Mouse (Mus musculus) heart, embryonic 16.5 days (tissue): ENCODE results near the gene Etv6. TPM values are rescaled to one million over a fixed set of nuclear protein-coding genes. Genes with fewer than 3 reads are reported as not detected.

Experiments
- ATAC-seq: fragments of 200-750 bp; cut with Nextera tagmentation; replicated peaks from 2 replicates; pipeline ENCODE4 v1.8.0; 2017; ENCODE audit warnings: moderate number of reproducible peaks; ENCODE audit not compliant: insufficient read depth, low FRiP score; ENCODE audit errors: extremely low read depth
- H3K27ac ChIP-seq: fragments of 300-500 bp; sonication (generic); 2 replicates; pipeline ENCODE4 v1.5.1; 2014; ENCODE audit warnings: mild to moderate bottlenecking, low read length, control low read depth, moderate library complexity
- H3K27me3 ChIP-seq: fragments of 300-500 bp; sonication (generic); 2 replicates; pipeline ENCODE4 v1.6.1; 2014; ENCODE audit warnings: low read length, mixed read lengths; ENCODE audit not compliant: control insufficient read depth, insufficient read depth
- H3K36me3 ChIP-seq: fragments of 300-500 bp; sonication (generic); 2 replicates; pipeline ENCODE4 v1.6.1; 2014; ENCODE audit not compliant: control insufficient read depth, insufficient read depth
- H3K4me1 ChIP-seq: fragments of 300-500 bp; sonication (generic); 2 replicates; pipeline ENCODE4 v1.6.1; 2014; ENCODE audit warnings: low read length, mixed read lengths; ENCODE audit not compliant: control insufficient read depth, insufficient read depth
- H3K4me2 ChIP-seq: fragments of 300-500 bp; sonication (generic); 2 replicates; pipeline ENCODE4 v1.6.1; 2014; ENCODE audit warnings: low read depth, mild to moderate bottlenecking, control low read depth, low read length
- H3K4me3 ChIP-seq: fragments of 300-500 bp; sonication (generic); 2 replicates; pipeline ENCODE4 v1.5.1; 2014; ENCODE audit warnings: mild to moderate bottlenecking, control low read depth, low read length
- H3K9ac ChIP-seq: fragments of 300-500 bp; sonication (generic); 2 replicates; pipeline ENCODE4 v1.6.1; 2014; ENCODE audit warnings: low read length, control low read depth
- H3K9me3 ChIP-seq: fragments of 300-500 bp; sonication (generic); replicated peaks from 2 replicates; pipeline ENCODE4 v1.6.1; 2016; ENCODE audit warnings: low read length; ENCODE audit not compliant: control insufficient read depth
- WGBS: fragments of 180-500 bp; shearing (Covaris S2); extraction: QIAGEN DNeasy Blood & Tissue Kit; methylation state at CpG from one replicate; pipeline ENCODE4 v1.1.7; 2014; 5-methylcytosine and 5-hydroxymethylcytosine counted together
- polyA plus RNA-seq: library from polyadenylated mRNA; unstranded; fragments of >200 nt; fragmentation: Nextera tagmentation; extraction: Ambion mirVana; gene quantifications from 2 replicates; pipeline ENCODE4 v1.2.1, GENCODE M21; 2015

Gene Etv6
- polyA plus RNA-seq, 1 experiment from 2014 or later, result 12.3 TPM

DNA sequence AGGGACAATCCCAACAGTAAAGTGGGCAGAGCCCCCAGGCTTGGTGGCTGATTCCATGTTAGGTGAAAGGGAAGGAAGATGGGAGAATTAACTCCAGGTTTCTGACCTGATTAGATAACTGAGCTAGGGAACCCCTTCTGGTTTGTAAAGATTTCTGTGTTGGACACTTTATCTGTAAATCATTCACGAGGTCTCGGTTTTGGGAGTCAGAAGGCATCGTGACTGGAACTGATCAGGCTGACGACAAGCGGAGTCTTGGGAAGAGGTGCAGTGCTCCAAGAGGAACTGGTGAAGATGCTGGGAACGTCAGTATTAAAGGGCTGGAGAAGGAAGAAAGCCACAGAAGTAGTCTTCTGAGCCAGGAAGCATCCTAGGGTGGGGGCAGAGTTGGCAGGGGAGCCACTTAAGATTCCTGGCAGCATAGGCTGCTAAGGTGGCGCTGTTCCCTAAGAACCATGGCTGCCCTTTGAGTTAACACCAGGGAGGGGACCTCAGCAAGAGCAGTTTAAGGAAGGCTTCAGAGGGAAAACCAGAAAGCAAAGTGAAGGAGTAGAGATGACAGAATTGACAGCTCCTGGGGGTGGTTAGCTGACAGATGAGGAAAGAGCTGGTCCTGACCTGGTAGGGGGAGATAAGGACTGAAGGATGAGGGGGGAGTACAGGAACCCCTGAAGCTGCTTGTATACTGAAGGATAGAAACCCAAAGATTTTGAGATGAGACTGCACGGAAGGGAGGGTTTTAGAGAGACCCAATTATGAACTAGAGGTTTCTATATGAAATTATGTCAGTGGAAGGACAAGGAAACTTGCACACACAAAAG, 191.1 kb downstream of the Etv6 start:
- Histone ChIP-seq H3K4me1 (peaks cover 9% of the 10 kb centered on the region; the same call in 1 of the 2 replicates), H3K27me3 (no peaks in the 10 kb centered on the region), H3K27ac (no peak overlapping the region), H3K4me2 (no peak overlapping the region), H3K9me3 (no peaks in the 10 kb centered on the region), H3K36me3 (peaks cover 8% of the 10 kb centered on the region; the same call in 1 of the 2 replicates), H3K9ac (no peak overlapping the region), H3K4me3 (no peak overlapping the region)
- no peak for ATAC-seq
- WGBS, result 60% methylated on average over 8 of the region's 8 CpGs

DNA sequence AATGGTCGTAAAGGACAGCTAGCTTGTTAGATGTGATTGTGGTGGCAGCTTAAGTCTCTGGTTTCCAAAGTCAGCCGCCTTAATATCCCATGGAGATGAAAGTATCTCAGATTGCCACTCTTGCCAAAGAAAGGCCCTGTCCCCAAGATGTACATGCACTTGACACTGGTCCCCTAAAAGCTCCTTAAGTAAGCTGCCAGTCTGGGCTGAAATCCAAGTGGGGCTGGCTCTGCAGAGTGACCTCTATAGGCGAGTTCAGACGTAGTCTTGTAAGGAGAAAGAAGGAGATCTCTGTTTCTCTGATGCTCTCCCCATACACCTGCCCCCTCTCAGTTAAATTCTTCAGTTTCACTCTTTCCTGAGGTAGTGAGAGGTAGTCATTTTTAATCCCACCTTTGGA, 200.8 kb downstream of the Etv6 start:
- no peak overlapping the region for H3K9ac ChIP-seq
- WGBS, result 63% methylated on average over 4 of the region's 4 CpGs
- peaks cover 20% of the 10 kb centered on the region; the same call in 1 of the 2 replicates for H3K36me3 ChIP-seq
- no peak overlapping the region for H3K27ac ChIP-seq
- H3K4me3 ChIP-seq, result no peak overlapping the region
- H3K4me1 ChIP-seq, result peaks cover 27% of the 10 kb centered on the region
- H3K9me3 ChIP-seq, result 0 out of 2 replicates have a peak, but pooled peaks cover 11% of the 10 kb centered on the region
- no peak overlapping the region for H3K4me2 ChIP-seq
- no peaks in the 10 kb centered on the region for H3K27me3 ChIP-seq
- ATAC-seq, result no peak

DNA sequence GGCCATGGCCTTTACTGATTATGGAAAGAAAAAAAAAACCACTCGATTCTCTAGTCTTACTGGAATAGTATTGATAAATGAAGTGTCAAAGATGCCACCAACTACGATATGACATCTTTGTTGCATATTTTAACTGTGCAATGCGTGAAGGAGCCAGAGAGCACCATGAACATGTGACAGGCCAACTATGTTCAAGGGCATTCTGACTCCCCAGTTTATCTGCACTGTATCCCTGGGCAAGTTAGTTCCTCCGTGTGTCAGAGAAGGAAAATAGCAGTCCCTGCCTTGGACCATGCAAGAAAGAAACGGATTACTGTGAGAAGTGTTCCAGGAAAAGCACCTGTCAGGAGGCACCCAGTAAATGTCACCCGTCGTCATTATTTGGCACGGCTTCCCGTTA, 203.0 kb downstream of the Etv6 start:
- H3K4me3 ChIP-seq, result no peak overlapping the region
- no peak overlapping the region for H3K9ac ChIP-seq
- H3K27ac ChIP-seq, result peak overlapping the region; percentile 64
- H3K36me3 ChIP-seq, result peaks cover 15% of the 10 kb centered on the region; the same call in 1 of the 2 replicates
- ATAC-seq, result no peak
- H3K4me1 ChIP-seq, result peaks cover 38% of the 10 kb centered on the region
- H3K4me2 ChIP-seq, result no peak overlapping the region
- no peaks in the 10 kb centered on the region for H3K27me3 ChIP-seq
- WGBS, result 50% methylated on average over 9 of the region's 9 CpGs
- 0 out of 2 replicates have a peak, but pooled peaks cover 11% of the 10 kb centered on the region for H3K9me3 ChIP-seq

DNA sequence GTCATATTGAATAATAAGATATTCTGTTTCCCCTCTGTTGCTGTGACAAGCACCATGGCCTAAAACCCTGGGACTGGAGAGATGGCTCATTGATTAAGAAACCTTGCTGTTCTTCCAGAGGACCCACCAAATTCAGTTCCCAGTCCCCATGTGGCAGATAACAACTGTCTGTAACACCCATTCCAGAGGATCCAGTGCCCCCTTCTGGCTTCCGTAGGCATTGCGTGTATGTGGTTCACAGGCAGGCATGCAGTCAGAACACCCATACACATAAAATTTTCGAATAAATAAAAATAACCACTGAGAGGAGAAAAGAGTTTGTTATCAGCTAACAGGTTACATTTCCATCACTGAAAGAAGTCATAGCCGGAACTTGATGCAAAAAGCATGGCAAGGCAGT, 205.5 kb downstream of the Etv6 start:
- Histone ChIP-seq H3K27me3 (no peaks in the 10 kb centered on the region), H3K4me1 (peaks cover 33% of the 10 kb centered on the region), H3K4me2 (no peak overlapping the region), H3K27ac (no peak overlapping the region), H3K9me3 (0 out of 2 replicates have a peak, but pooled peaks cover 11% of the 10 kb centered on the region), H3K4me3 (no peak overlapping the region), H3K9ac (no peak overlapping the region), H3K36me3 (peaks cover 14% of the 10 kb centered on the region; the same call in 1 of the 2 replicates)
- WGBS, result 98% methylated on average over 4 of the region's 4 CpGs
- no peak for ATAC-seq

DNA sequence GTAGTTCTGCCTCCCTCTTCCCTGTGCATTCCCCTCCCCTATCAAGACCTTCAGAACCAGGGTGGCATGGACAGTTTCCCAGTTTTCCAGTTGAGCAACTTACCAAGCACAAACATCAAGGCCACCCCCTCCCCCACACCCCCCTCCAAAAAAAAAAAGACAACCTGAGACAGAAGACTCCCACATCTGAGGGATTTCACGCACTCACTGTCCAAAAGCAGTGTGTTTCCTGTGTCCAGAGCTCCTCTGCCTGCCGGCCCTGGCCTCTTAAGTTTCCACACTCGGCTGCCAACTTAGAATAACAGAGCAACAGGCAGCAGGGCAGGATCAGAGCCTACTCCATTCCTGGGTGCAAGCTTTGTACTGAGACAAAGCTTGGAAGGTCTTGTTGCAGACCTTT, 207.6 kb downstream of the Etv6 start:
- peak overlapping the region; percentile 79 for H3K27ac ChIP-seq
- H3K4me3 ChIP-seq, result no peak overlapping the region
- H3K4me1 ChIP-seq, result peaks cover 31% of the 10 kb centered on the region
- ATAC-seq, result no peak; the same call in 1 of the 2 replicates
- peak overlapping the region; percentile 28; the same call in 1 of the 2 replicates for H3K9ac ChIP-seq
- 0 out of 2 replicates have a peak, but pooled peaks cover 11% of the 10 kb centered on the region for H3K9me3 ChIP-seq
- no peaks in the 10 kb centered on the region for H3K27me3 ChIP-seq
- 12% methylated on average over 3 of the region's 3 CpGs for WGBS
- H3K36me3 ChIP-seq, result peaks cover 14% of the 10 kb centered on the region; the same call in 1 of the 2 replicates
- 0 out of 2 replicates have a peak overlapping the region, but pooled peaks have one; percentile 1 for H3K4me2 ChIP-seq

DNA sequence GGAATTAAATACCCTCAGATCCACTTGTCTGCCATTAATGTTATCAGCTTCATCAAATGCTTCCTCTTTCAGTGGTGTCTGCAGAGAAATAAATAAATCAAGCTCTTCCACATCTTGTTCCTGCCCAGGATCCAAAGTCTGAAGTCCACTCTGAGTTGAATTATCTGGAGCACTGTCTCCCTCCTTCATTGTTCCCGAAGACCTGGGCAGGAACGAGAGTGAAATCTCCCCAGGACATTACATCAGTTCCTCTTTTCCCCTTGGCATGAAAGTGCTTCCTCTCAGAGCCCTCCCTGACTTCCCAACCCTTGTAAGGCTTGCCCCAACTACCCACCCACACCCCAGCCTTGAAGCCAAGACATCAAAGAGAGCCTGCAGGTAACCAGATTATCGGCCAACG, 208.0 kb downstream of the Etv6 start:
- Histone ChIP-seq H3K4me3 (no peak overlapping the region), H3K9ac (no peak overlapping the region), H3K4me1 (peaks cover 28% of the 10 kb centered on the region), H3K36me3 (peaks cover 14% of the 10 kb centered on the region; the same call in 1 of the 2 replicates), H3K4me2 (0 out of 2 replicates have a peak overlapping the region, but pooled peaks have one; percentile 1), H3K9me3 (0 out of 2 replicates have a peak, but pooled peaks cover 11% of the 10 kb centered on the region), H3K27ac (peak overlapping the region; percentile 79), H3K27me3 (no peaks in the 10 kb centered on the region)
- 80% methylated on average over 4 of the region's 4 CpGs for WGBS
- ATAC-seq, result 0 out of 2 replicates have a peak, but pooled peaks have one; percentile 20

DNA sequence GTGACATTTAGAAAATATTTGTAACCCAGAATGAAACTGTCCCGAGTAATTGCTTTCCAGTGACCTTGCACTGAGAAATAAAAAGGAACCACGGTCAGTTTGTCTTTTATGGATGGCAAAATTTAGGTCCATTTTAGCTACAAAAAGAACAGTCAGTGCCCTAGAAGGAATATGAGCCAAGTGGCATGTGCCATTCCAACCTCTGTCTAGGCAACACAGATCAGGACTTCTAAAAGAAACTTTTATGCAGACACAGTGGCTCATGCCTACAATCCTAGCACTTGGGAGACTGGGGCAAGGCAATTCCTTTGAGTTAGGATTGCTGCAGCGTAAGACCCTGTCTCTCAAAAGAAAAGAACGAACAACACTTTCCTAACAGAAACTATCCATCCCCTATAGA, 208.6 kb downstream of the Etv6 start:
- WGBS, result 86% methylated on average over 4 of the region's 4 CpGs
- H3K4me1 ChIP-seq, result peaks cover 22% of the 10 kb centered on the region
- no peak for ATAC-seq
- no peak overlapping the region for H3K4me2 ChIP-seq
- H3K36me3 ChIP-seq, result peaks cover 19% of the 10 kb centered on the region; the same call in 1 of the 2 replicates
- H3K27ac ChIP-seq, result peak overlapping the region; percentile 79
- no peaks in the 10 kb centered on the region for H3K27me3 ChIP-seq
- H3K9me3 ChIP-seq, result 0 out of 2 replicates have a peak, but pooled peaks cover 11% of the 10 kb centered on the region
- no peak overlapping the region for H3K4me3 ChIP-seq
- no peak overlapping the region for H3K9ac ChIP-seq

DNA sequence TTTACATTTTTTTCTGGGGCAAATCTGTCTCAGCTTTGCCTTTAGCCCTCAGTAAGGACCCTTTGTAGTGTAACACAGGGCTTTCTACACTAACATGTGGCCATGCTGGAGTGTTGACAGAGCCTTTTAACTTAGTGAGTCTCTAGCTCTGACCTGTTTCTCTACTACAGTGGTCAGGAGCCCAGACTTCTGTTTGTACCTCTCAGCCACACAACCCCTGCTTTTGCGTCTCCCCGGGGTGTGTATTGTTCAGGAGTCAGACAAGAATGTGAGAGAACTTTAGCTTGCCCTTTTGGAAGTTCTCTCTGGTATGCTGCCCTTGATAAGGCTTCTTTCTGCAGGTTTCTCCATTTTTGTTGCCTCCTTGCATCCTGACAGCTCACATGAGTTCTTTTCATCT, 210.6 kb downstream of the Etv6 start:
- Histone ChIP-seq H3K4me1 (peaks cover 21% of the 10 kb centered on the region), H3K9me3 (no peaks in the 10 kb centered on the region), H3K4me2 (no peak overlapping the region), H3K36me3 (peaks cover 9% of the 10 kb centered on the region; the same call in 1 of the 2 replicates), H3K27ac (peak overlapping the region; percentile 36), H3K4me3 (no peak overlapping the region), H3K27me3 (no peaks in the 10 kb centered on the region), H3K9ac (no peak overlapping the region)
- WGBS, result 37% methylated on average over 2 of the region's 2 CpGs
- ATAC-seq, result no peak

DNA sequence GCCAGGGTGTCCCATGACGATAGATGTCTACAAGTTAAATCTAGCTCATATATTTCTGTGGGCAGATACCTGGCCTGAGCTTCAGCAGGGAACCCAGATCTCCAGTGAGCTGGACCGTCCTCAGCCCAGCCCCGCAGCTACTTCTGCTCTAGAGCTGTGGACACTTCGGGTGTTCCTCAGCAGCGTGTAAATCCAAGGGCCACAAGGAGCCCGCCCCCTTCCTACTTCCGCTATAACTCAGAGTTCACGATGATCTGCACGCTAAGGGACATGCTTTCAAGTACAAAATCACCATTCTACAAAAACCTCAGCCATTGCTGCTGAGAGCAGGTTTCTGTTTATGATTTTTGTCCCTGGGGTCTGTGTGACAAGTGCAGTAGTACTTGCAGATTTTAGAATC, 211.8 kb downstream of the Etv6 start:
- WGBS, result 82% methylated on average over 9 of the region's 9 CpGs
- Histone ChIP-seq H3K27ac (no peak overlapping the region), H3K4me3 (no peak overlapping the region), H3K4me1 (peaks cover 21% of the 10 kb centered on the region), H3K9me3 (no peaks in the 10 kb centered on the region), H3K4me2 (no peak overlapping the region), H3K9ac (no peak overlapping the region), H3K36me3 (peaks cover 9% of the 10 kb centered on the region; the same call in 1 of the 2 replicates), H3K27me3 (no peaks in the 10 kb centered on the region)
- no peak for ATAC-seq
